Mouse (Mus musculus) adrenal gland, adult (tissue): ENCODE measurements around the gene Sema5a.
A peak's percentile ranks its signal among the peaks of the same experiment; 100 is the strongest.

Experiments
- DNase-seq, 2 experiments: peaks; one replicate each; pipeline ENCODE4 v3.0.0; 2022 to 2023; ENCODE audit warnings: low spot score in 1 of 2; ENCODE audit not compliant: inconsistent age in 2 of 2

Gene Sema5a

DNA sequence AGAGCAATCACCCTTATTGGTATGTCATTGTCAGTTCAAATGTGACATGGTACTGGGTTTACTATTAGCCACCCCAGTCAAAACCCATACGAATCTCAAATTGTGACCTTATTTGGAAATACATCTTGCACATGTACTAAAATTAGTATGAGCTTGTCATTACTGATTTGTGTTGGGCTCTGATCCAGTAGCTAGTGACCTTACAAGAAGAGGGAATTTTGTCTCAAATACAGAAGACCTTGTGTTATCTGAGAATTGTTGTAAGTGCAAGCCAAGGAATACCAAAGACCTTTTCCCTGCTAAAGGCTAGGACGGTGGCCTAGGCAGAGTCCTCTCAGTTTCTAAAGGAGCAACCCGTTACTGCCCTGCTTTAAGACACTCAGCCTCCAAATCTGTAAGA lies 287.9 kb downstream of the Sema5a start:
- peak in 1 of 2 experiments; percentile 80 for DNase-seq

DNA sequence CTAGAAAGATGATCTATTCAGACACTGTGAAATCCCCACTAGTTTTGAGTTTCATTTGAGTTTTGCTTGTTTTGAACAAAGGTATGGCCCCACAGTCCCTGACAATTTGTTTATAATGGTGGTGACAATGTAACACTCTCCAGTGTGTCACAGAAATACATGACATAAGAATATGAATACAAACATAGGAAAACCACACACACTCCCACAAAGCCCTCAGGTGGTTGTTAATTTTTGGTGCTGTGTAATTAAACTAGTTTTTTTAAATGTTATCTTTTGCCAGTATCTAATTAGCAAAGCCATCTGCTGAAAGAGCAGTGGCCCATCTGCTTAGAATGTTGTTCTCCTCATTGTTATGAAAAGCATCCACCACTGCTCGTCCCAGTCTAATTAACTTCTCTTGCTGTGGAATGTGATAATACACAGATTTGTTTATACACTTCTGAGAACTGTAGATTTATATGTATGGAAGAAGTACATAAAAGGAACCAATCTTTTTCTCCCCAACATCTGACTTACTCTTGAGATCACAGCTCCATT lies 289.0 kb downstream of the Sema5a start:
- no peak for DNase-seq

DNA sequence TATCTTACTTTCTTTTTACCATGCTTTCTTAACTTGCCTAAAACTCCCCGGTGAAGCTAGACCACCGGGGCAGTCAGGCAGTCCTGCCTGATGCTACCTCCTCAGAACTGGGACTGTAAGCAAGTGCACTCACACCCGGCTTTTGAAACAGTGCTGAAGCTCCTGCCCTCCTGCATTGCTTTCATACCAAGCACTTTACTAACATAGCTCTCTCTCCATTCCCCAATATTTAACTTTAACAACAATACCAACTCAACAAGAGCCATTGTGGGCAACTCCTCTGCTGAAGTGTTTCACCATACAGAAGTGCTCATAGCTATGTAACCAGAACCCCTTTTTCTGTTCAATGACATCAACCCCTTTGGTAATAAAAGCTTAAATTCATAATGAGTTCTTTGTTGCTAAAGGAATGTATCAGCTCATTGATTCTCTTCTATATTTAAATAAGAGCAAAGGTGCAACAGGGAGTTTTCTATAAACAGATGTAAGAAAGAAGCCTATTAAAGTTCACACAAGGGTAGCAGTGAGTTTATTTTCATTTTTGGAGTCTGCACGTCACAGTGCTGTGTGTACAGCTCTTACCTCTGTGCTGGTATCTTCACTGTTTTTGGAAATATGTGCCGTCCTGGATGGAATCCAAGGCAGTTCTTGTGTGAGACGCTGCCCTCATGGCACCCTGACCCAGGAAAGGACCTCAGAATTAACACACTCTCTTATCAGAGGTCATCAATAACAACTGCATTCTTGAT lies 292.3 kb downstream of the Sema5a start:
- DNase-seq, result no peak

DNA sequence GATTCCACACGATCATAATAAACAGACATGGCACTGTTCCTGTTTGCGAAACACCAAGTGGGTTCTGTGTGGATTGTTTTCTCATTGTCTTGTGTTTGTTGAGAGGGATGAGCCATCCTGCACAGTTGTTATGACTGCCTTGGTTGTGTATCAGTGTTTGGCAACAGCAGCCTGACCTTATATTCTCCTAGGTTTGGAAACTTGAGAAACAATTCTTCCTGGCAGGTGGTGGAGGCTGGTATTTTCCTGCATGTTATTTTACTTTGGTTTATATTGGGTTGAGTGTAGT lies 292.8 kb downstream of the Sema5a start:
- DNase-seq, result no peak

DNA sequence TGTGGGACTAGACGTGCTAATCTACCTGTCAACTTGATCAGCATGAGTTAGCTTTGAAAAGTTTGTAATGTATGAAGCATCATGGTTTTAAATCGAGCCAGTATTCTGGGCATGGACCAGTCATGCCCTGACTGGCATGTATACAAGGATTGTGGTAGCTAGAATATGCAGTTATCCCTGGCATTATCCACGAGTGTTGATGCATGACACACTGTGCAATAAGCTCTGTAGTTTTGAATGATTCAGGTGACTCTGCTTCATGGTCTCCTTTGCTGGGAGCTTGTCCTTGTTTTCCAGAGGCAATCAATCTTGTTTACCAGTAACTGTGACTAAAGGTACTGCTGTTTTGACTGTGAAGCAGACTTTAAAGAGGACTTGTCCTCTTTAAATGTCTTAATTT lies 293.5 kb downstream of the Sema5a start:
- peak in 1 of 2 experiments; percentile 65 for DNase-seq

DNA sequence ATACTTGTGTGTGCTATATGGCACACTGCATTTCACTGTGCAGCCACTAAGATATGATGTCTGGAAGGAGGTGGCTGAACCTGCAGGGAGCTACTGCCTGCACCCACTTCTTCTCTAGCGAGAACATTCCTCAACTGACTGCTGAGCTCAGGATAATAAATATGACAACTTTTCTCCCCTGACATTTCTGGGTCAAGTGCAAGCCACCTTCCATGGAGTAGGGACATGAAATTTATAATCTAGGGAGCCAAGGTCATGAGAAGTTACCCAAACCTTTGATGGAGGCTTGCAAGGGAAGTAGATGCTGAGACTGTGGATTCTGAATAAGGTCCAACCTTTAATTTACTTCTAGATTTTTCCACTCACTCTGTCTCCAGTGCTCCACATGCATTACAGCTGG lies 298.1 kb downstream of the Sema5a start:
- peak; percentile 51 to 83 for DNase-seq

DNA sequence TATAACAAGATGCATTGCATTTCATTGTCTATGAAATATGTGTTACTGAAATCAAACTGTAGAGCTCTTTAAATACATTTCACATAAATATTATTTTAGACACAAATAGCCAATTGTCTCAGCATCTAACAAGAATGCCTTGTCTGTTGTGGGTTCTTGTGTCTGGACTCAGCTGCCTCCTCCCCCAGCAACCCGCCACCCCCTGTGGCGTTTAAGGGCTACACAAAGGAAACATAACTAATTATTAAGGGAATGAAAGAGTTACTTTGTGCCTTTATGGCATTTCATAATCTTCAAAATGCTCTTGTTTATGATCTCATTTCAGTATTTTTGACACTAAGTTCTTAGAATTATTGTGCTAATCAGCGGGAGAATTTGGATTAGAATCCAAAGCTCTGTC lies 298.6 kb downstream of the Sema5a start:
- DNase-seq, result no peak

DNA sequence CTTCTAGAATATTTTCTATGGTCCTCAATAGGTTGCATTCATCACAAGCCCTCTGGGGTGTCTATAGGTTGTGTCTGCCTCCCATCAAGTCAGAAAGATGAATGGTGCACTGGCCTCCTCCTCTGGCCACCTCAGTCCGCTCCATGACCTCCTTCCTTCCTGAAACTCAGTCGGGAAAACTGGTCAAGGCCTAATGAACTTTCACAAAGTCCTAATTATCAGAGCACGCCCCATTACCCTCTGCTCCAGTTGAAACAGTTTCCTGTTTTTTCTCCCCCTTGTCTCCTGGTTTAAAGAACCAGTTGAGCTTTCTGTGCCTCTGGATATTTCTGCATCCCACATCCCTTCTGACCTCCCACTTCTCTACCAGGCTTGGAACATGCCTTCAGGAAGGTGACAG lies 300.8 kb downstream of the Sema5a start:
- DNase-seq, result no peak

DNA sequence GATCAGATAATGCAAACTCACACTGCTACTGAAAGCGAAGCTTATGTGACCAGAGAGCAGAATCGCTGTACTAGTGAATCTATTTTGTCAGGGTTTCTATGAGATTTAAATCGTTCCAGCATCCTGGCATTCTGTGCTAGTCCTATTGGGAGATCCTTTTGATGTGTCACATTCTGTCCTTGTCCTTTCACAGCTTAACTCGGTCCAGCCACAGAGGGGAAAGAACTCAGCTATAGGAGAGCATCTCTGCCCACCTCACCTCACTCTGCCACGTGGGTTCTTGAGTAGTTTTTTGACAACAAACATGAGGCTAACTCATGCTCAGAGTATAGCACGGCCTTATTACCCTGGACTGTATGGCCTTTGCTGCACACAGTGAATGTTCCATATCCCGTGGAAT lies 302.1 kb downstream of the Sema5a start:
- DNase-seq, result peak; percentile 13 to 60

DNA sequence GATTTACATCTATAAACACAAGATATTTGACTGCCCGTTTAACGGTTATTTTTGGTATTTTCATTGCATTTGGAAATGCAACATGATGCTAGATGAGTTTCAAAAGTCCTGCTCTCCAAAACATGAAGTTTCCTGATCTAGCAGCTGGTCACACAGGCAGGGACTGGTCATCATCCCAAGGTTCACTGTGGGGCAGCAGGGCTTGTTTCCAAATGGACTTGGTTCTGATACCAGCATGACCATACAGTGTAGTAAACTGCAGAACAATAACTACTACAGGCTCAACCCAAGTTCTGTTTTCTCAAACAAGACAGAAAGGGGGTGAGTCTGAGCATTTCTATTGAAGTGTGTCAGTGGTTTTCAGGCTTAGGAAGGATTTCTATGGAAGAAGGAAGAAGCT lies 314.3 kb downstream of the Sema5a start:
- no peak for DNase-seq

DNA sequence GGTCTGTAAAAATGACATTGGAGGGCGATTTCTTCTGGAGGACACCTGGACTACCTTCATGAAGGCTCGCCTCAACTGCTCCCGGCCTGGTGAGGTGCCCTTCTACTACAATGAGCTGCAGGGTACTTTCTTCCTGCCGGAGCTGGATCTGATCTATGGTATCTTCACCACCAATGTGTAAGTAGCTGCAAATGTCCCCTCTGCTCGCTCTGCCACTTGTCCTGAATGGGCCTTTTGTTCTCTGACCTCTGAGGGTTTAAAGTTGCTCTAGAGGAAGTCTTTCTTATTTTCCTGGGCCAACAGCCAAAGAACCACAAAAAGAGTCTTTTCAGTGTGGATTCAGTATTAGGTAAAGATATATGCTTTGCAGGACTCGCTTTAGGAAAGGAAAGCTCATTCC lies 318.0 kb downstream of the Sema5a start:
- DNase-seq, result no peak

DNA sequence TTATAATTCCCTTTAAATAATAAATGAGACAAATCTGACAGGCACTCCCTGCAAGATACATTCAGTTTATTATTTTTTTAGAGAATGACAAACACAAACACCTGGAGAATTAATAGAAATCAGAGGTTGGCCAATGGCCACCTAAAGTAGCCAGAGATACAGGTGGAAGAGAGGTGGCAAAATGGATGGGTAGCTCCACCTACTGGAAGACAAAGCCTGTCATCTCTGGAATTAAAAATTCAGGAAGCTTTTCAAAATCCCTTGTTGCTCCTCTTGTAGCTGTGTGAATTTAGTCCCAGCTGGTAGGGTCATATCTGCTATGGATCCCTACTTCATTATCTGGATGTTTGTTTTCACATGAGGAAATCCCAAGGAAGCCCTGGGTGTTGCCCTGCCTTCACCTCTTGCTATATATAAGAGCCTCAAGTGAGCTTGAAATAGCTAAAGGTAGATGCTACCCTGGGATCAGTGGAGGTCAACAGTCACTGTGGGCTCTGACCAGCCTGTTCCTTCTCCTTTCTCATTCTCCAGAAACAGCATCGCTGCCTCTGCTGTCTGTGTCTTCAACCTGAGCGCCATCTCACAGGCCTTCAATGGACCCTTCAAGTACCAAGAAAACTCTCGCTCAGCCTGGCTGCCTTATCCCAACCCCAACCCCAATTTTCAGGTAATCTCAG lies 323.7 kb downstream of the Sema5a start:
- peak; percentile 17 to 77 for DNase-seq

DNA sequence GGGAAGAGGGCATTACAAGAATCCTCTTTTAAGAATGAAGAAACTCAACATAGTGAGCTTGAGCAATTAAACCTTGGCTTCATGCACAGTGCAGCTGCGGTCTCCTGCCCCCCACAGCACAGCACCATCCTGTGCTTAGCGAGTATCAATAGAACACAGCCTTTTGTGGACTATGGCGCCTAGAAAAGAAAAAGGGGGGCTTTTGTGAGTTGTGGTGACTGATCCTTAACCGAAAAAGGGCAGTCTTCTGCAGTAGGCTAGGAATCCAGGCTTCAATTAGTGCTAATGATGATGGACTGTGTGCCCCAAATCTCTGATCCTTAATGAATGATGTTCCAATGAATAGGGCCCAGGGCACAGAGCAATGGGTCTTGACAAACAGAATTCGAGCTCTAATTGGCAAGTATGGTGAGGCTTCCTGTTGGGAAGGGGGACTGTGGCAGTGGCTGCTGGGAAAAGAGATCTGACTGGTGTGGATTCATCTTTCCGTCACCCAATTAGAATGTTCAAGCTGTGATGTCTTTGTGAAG lies 324.3 kb downstream of the Sema5a start:
- DNase-seq, result no peak

DNA sequence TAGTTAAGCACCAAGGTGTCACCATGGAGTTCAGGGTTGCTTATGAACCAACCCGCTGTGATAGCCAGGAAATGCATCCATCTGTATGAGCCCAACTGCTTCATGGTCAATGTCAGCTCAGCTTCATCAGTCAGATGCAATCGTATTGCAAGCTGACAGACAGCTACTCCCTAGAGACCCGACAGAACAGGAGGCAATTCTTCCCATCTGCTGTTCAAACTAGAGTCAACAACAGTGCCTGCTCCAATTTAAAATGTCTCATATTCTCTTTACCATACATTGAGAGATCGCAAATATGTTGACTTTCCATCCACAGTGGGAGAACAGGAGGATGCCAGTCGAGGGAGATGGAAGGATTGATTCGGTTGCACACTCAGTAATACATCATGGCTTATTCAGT lies 329.7 kb downstream of the Sema5a start:
- no peak for DNase-seq

DNA sequence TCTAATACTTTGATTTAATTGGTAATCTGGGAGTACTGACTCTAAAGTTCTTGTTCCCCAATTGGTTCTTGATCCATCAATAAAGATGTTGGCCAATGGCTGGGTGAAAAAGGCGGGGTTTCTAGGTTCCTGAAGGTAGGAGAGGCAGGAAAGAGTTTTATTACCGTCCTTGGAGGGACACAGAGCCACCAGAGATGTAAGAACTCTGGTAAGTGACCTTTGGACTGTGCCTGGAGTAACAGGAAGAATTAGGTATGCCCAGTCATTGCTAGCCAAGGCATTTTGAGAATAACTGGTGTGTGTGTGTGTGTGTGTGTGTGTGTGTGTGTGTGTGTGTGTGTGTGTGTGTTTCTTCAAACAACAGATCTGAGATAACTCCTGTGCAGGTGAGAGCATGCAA lies 330.6 kb downstream of the Sema5a start:
- DNase-seq, result no peak

DNA sequence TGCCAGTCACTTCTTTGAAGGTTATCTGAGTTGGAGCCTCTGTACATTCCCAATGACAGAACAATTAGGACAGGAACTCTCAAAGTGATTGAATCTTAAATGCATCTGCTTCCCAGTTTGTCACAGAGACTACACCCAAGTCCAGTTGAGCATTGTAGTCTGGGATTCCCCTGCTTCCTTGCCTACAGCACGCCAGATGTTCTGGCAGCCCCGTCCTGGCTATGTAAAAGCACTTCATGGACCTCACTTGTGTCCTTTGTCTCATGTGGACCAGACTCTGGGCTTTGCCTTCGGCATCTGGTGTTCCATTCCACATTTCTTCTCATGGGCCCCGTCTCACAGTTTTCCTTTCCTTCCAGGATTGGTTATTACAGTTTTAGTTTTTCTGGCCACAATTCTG lies 334.7 kb downstream of the Sema5a start:
- DNase-seq, result no peak

DNA sequence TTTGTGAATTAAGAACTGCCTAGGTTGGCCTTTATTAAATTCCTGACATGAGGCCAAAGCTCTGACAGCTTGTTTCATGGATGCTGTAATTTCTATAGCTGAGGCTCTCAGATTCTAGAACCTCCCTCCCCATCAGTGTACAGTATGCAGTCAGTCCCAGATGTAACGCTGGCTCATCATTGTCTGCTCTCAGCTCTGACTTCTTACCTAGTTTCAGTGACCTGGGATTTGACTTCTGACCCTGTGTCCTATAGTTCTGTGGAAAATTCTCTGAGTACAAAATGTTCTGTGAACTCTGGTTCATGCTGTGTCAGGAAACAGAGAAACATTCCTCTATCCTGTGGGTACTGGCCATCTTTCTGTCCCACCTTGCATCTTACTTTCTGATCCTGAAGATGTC lies 346.0 kb downstream of the Sema5a start:
- DNase-seq, result no peak

DNA sequence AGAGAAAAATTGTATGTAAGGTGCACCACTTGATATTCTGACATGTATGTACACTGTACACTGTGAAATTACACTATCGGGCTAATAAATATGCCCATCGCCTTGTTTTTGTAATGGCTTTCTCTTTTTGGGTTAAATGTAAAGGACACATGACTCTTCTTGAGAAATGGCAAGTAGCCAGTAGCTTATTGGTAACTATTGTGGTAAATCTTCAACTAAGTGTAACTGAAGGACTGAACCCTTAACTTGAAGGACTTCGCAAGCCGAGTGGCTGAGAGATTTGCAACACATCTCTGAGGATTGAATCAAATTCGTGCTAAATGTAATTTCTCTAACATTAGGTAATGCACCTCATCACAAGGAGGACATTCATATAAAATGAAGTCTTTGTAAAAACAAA lies 349.1 kb downstream of the Sema5a start:
- DNase-seq, result no peak

DNA sequence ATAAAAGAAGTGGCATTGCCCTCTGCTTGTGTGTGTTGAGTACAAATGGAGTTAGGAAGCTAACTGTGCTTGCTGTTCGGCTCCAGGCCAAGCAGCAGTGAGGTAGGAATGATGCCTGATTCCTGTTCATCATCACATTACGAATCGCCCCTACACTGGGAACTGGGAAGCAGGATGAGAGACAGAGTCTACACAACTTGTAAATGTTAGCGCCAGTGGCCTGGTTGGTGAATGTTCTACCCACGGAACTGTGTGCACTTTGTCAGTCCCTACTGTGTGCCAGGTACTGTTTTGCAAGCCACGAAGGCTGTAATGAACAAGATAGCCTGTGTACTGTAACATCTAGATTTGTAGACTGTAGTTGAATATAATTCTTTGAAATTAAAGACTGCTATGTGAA lies 352.0 kb downstream of the Sema5a start:
- DNase-seq, result no peak

DNA sequence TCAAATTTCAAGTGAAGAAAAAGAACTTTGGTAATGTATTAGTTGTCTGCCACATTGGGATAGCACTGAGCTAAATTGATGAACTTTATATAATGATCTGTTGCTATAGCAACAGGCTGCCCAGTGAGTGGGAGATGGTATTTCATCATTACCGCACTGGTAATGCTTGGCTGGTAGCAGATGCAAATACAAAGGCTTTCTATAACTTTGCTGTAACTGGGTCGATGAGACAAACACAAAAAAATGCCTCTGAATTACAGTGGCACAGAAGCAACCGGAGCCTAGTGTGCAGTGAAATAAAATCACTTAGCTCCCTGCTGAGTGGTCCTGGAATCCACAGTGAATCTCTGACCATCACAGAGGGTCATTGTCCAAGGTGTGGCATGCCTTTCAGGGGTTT lies 352.6 kb downstream of the Sema5a start:
- DNase-seq, result no peak

DNA sequence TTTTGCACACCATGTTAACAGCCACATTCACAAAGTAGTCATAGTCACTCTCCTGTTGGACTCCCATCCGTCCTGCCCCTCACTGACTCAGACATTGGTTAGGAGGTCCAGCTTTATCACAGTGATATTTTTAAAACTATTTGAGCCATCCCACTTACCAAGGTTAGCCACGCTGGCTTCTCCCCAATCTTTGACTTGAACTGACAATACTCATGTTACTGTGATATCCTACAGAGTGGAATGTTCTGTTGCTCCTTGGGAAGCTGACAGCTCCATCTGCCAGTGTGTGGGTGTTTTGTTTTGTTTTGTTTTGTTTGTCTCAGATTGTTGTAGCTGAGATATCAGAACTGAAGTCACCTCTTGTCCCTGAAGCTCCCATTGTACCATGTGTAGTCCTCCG lies 362.6 kb downstream of the Sema5a start:
- peak; percentile 62 to 83 for DNase-seq

DNA sequence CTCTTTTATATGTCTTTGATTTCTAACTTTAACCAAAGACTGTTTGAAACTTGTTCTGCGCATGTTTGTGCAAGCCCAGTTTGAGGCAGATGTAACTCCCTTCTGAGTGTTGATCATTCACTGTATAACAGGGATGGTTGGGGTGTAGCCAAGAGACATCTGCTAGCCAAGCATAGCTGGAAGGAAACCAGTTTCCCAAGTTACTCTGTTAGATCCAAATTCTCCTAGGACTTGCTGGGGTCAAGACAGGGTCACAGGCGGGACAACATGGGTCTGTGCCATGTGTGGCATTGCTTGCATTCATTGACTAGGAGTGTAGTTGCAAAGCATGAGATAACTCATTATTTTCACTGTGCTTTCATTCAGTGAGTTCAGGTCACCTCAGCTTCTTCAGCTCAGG lies 366.2 kb downstream of the Sema5a start:
- no peak for DNase-seq

DNA sequence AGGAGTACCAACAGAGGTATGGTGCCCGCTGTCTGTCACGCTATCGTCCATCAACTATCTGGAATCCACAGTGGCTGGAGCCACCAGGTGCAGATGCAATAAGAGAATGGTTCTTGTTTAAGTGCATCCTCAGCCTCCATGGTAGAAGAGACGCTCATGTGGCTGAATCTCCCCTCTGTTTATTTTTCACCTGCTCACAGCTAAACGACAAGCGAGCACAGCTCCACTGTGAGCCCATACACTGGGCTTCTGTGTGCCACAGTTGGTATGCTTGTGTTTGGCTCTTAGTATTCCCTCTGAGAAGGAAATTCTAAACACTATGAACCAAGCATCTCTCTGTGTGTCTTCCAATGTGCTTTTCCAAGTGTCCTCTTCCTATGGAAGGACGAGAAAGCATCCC lies 366.6 kb downstream of the Sema5a start:
- no peak for DNase-seq
